Mouse (Mus musculus) adrenal gland, adult 18-20 months (tissue): ENCODE data around the gene Cyp4a31. TPM values are rescaled to one million over a fixed set of nuclear protein-coding genes. Genes with fewer than 3 reads are reported as not detected.
"Not testable (repeated sequence)": the region's sequence is repeated elsewhere in the genome, so short reads cannot be mapped to it uniquely, and the experiment has no call there.

Experiments
- DNase-seq, 2 experiments: peaks; one replicate each; pipeline ENCODE4 v3.0.0; 2021 to 2022; ENCODE audit warnings: low spot score in 2 of 2
- long read RNA-seq, 2 experiments: library from polyadenylated mRNA; stranded (forward); transcript quantifications; one replicate each; pipeline ENCODE4 v2.0.0; 2021
- total RNA-seq, 2 experiments: library from RNA; stranded (reverse); gene quantifications; 1 replicate in 1 of 2; 2 replicates in 1 of 2; pipeline ENCODE4 v1.2.3; 2021

The Cyp4a31 gene
- total RNA-seq = not detected
- long read RNA-seq, experiment 1 = 0 reads
- long read RNA-seq, experiment 2 = 0 reads

DNA sequence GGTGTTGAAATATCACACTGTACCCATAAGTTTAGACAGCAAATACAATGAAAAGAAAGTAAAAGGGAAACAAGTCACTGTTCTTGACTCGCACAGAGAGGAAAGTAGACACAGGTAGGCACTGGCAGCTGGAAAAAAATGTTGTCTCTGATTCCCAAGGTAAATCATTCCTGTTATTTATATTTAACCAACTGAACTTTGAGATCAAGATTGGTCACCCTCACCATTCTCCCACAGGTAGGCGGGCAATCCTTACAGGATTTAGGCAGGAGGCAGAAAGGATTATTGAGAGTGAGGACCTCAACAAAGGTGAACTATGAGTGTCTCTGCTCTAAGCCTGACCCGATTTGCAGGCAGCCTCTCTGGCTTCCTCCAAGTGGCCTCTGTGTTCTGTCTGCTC is at the start of gene Cyp4a31:
Cyp4a31 (plus strand) TSS at position 249 of the 400 bp plus-strand sequence.
- no peak for DNase-seq

DNA sequence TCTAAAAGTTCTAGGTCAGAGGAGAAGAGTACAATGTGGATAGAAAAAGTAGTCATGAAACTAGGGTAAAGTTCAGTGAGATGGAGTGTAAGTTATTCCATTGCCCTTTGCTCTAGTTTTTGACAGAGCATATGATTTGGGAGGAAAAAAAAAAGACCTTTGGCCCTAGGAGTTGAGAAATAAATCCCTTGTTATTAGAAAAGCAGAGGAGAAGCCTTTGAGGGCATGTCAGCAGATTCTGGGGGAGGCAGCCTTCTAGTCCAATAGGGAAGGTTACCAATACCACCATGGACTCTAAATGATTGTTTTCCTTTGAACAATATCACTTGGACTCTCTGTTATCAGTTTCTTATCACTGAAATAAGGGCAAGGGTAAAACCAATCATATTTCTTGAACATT is 49.5 kb upstream of the Cyp4a31 start:
- DNase-seq = not testable (repeated sequence)

DNA sequence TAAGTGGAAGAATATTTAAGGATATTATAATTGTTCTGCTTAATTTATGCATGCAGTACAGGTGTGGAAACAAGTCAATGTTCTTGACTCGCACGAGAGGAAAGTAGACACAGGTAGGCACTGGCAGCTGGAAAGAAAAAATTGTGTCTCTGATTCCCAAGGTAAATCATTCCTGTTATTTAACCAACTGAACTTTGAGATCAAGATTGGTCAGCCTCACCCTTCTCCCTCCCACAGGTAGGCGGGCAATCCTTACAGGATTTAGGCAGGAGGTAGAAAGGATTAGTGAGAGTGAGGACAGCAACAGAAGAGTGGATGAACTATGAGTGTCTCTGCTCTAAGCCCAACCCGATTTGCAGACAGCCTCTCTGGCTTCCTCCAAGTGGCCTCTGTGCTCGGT is 45.4 kb upstream of the Cyp4a31 start, which contains the start of gene Cyp4a10:
Cyp4a10 (plus strand) TSS at position 265 of the 400 bp plus-strand sequence.
- DNase-seq = not testable (repeated sequence)

DNA sequence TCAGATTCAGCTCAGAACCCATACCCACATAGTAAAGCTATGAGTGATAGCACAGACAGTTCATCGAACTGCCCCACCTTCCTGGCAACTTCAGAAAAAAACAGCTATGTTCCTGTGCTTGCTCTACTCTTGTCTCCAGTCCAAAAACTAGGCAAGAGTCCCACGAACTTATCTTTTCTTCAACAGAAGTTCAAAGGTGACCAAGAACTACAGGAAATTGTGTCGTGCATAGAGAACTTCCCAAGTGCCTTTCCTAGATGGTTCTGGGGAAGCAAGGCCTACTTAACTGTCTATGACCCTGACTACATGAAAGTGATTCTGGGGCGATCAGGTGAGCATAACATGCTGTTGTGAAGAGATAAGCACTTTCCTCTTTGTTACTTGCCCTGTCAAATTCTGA is 44.0 kb upstream of the Cyp4a31 start:
- DNase-seq = no peak

DNA sequence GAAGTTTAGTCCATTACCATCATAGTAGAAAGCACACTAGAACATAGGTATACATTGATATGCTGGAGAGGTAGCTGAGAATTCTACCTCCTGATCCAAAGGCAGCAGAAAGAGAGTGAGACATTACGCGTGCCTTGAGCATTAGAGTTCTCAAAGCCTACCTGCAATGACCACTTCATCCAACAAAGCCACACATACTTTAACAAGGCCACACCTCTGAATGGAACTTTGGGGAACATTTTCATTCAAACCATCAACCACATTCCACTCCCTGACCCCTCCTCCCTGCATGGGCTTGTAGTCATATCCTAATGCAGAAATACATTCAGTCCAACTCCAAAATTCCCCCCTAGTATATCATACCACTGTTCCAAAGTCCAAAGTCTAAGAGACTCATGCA is 41.7 kb upstream of the Cyp4a31 start:
- no peak for DNase-seq

DNA sequence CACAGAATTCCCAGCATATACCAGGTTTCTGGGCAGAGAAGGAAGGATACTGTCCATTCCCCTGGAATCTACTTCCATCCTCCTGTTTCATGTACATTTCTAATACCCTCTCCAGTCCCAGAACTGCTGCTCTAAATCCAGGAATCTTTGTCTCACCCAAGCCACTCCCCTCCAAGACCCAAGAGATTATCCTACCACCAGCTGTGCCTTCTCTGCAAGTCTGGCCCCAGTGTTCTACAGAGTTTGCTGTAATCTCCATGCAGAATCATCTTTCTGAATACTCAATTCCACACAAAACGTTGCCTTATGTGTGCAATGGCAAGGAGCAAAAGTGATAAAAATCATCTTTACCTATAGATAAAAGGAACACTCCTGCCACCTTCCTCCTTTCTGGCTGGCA is 18.3 kb upstream of the Cyp4a31 start:
- no peak for DNase-seq

DNA sequence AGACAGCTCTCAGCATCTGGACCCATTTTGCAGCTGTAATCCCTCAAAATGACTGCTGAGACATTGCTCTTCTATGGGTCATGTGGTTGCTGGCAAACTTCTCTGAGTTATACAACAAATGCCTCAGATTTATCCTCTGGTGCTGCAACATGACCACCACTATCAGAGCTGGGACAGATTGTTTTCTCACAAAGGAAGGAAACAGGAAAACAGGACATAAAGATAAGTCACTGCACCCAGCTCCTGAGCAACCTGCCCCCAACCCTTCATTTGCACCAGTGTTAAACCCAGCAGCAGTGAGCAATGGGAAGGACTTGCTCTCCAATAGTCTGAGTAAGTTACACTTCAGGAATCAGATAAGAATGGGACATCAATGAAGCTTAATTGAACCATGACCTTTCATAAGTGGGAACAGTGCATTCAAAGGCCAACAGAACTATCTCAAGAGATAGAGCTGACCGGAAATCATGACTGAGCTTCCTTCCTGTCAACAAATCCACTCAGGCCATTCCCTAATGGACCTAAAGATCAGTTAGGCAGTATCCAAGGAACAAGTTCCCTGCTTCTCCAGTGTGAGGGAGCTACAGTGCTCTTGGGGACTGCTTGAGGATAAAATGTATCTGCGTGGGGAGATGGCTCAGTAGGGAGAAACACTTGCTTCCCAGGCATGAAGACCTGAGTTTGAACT is 17.2 kb upstream of the Cyp4a31 start:
- no peak for DNase-seq

DNA sequence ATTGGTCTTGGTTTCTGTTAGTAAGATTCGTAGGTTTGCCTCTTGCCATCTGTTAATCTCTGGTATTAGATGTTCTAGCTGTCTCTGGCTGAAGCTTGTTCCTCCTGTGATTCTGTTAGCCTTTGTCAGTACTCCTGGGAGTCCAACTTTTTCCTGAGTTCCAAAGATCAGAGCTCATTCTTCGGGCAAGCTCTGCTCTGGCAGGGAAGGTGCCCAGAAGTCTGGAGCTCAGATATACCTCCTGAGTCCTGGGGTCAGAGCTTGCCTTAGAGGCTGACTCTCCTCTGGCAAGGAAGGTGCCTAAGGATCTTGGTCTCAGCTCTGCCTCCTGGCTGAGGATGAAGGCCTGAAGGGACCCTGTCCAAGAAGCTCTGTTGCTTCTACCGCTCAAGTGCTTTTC is 10.7 kb upstream of the Cyp4a31 start:
- DNase-seq = no peak

DNA sequence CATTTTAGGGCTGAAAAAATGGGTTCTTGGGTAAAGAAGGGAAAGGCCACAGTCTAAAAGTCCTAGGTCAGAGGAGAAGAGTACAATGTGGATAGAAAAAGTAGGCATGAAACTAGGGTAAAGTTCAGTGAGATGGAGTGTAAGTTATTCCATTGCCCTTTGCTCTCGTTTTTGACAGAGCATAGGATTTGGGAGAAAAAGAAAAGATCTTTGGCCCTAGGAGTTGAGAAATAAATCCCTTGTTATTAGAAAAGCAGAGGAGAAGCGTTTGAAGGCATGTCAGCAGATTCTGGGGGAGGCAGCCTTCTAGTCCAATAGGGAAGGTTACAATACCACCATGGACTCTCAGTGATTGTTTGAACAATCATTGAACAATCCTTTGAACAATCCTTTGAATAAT is 7.9 kb upstream of the Cyp4a31 start:
- DNase-seq = no peak

DNA sequence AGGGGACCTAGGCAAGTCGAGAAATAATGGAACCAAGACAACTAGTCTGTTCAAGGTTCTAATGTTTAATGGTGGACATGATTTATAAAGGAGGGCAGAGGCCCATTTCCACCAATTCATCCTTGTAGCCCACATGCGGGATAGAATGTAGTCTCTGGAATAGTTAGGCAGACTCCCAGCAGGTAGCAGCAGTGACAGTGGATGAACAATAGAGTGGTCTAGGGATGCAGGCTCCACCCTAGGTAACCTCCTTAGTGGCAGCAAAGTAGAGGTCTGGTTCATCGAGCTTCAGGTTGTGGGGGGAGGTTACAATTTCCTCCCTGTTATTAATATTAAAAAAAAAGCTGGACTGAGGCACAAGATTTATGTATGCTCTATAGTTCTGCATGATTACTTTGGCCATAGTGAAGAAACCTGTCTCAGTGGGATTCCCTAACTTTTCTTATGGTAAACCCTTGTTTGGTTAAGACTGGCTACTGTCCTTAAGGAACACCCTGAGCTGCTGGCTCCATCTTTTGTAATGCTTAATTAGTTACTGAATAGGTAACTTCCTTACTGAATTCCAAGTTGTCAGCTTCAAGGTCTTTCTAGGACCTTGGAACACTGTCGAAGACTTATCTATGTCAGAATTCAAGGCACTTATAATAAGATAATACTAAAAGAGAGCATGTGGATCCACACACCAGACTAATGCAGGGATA is 5.4 kb upstream of the Cyp4a31 start:
- no peak for DNase-seq

DNA sequence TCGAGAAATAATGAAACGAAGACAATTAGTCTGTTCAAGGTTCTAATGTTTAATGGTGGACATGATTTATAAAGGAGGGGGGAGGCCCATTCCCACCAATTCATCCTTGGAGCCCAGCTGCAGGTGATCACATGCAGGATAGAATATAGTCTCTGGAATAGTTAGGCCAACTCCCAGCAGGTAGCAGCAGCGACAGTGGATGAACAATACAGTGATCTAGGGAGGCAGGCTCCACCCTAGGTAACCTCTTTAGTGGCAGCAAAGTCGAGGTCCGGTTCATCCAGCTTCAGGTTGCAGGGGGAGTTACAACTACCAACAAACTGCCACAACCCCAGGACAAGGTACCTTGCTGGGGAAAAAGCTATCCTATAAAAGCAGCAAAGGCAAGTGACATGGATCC is 2.2 kb upstream of the Cyp4a31 start:
- not testable (repeated sequence) for DNase-seq

DNA sequence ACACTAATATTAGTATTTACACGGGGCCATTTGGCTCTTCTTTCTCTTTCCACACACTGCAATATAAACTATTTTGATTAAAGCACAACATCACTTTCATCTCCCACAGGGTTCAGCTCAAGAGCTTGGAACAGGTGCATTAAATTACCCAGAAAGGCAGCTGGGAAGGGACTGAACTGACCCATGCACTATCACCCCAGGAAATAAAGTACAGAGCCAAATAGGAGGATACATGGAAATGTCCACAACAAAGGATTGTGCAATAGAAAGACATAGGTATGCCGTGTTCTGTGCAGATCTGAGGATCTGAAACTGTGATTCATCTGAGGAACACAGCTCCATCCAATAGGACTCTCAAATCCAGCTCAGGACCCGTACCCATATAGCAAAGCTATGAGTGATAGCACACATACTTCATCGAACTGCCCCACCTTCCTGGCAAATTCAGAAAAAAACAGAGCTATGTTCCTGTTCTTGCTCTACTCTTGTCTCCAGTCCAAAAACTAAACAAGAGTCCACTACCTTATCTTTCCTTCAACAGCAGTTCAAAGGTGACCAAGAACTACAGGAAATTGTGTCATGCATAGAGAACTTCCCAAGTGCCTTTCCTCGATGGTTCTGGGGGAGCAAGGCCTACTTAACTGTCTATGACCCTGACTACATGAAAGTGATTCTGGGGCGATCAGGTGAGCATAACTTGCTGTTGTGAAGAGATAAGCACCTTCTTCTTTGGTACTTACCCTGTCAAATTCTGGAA is 1.2 kb downstream of the Cyp4a31 start:
- not testable (repeated sequence) for DNase-seq

DNA sequence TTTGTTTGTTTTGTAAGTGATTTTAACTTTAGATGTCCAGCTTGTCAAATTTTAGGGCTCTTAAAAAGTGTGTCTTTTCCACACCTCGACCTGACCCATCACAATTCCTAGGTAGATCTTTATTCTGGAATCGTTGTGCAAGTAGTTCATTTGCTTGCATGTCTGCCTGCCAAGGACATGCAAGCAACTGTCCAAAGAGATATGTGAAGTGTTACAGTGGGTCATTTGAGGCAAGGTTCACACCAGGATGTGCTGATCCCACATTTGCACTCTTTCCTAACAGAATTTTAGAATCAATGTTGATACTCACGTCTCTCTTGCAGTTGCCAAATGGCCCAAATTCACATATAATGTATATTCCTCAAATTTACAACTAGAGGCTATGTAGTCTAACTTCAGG is 11.8 kb downstream of the Cyp4a31 start:
- DNase-seq = no peak

DNA sequence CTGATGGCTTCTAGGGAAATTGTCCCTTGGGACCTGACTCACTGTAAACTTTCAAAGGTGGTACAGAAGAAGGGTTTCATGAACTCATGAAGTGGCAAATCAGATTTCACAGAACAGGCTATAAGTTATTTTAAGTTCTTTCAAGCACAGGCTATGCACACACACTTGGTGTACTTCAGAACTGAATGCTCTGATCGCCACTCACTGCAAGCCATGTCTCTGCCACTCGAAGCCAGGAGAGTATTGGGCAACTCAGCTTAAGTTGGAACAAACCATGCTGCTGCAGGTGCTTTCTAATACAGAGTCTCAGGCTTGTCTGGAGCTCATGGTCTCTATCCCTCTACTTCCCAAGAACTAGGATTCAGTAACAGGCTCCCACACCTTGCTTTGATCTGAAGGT is 12.3 kb downstream of the Cyp4a31 start:
- DNase-seq = no peak

DNA sequence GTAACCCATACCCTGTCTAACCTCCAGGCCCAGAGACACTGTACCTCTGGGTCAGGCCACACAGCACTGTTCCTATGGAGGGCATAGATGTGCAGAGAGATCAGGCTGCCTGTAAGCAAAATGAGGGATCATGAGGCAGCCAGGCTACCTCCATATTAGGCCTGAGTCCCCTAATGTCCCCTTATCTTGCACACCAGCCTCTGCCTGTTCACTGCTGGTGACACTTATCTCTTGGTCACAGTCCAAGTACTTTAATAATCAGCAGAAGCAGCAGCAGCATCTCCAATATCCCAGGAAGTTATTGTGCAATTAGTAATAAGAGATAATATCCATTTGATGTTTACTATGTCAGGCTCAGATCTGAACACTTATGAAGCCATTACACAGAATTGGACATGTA is 19.6 kb downstream of the Cyp4a31 start:
- DNase-seq = no peak

DNA sequence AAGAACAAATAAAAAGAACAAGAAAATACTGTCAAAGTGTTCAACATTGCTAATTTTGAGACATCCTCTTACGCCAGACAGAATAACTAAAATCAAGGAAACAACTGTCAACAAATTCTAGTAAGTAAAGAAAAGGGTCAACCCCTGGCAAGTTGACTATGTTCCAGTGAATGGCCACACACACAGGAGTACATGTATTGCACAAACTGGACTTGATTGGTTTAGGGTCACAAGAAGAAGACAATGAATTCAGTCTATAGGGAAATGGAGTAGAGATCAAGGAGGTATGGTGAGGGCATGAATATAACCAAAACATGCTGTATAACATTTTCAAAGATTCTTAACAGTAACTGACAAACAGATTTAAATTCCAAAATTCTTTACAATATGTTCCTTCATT is 32.9 kb downstream of the Cyp4a31 start:
- no peak for DNase-seq

DNA sequence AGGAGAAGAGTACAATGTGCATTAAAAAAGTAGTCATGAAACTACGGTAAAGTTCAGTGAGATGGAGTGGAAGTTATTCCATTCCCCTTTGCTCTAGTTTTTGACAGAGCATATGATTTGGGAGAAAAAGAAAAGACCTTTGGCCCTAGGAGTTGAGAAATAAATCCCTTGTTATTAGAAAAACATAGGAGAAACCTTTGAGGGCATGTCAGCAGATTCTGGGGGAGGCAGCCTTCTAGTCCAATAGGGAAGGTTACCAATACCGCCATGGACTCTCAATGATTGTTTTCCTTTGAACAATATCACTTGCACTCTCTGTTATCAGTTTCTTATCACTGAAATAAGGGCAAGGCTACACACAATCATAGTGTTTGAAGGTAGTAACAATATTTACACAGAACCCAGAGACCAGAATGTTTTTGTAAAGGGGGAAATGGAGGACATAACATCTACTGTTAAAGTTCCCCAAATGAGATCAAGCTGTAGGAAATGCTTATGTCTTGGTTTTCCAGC is 33.4 kb downstream of the Cyp4a31 start:
- DNase-seq = no peak

DNA sequence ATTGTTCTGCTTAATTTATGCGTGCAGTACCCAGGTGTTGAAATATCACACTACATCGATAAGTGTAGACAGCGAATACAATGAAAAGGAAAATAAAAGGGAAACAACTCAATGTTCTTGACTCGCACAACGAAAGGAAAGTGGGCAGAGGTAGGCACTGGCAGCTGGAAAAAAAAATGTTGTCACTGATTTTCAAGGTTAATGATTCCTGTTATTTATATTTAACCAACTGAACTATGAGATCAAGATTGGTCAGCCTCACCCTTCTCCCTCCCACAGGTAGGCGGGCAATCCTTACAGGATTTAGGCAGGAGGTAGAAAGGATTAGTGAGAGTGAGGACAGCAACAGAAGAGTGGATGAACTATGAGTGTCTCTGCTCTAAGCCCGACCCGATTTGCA is 37.2 kb downstream of the Cyp4a31 start, which contains the start of gene Cyp4a32:
Cyp4a32 (plus strand) TSS at position 359 of the 400 bp plus-strand sequence.
- not testable (repeated sequence) for DNase-seq

DNA sequence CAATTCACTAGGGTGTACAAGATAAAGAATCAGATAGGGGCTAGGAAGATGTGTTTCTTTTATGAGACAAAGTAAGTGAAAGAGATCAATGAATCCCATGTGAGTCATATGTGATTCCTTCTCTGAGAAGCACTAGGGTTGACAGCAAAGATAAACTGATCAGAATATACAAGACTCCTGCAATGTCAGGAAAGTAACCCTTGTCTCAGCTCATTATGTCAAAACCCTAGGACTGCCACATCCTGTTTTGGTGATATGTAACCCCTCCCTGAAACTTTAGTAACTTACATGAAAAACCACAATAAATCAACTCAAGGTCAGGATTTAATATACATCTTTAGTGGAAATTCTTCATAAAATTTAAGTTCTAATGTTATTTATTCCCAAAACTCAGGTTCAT is 50.6 kb downstream of the Cyp4a31 start:
- DNase-seq = no peak

DNA sequence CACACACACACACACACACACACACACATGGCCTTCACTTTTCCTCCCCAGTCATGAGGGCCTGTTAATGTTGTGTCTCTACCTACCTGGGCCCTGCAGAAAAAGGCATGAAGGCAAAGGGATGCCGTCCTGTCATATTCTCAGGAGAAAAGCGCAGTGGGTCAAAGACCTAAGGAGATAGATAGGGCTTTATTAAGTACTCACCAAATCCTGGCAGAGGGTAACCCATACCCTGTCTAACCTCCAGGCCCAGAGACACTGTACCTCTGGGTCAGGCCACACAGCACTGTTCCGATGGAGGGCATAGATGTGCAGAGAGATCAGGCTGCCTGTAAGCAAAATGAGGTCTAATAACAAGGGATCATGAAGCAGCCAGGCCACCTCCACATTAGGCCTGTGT is 62.1 kb downstream of the Cyp4a31 start:
- DNase-seq = not testable (repeated sequence)
